Mouse (Mus musculus): ENCODE data around the gene Trdn.

The Trdn gene

GRCm38 (mm10) chr10:33375474-33376029 is 295.2 kb downstream of the Trdn start:
- no peak for DNase-seq (ENCODE audit: low spot score in 2 of 2)

Data from natural killer cell, adult 2 months (primary cell).